Mouse (Mus musculus) lung, postnatal 0 days (tissue): Measurements from ENCODE around the gene Mtmr14. TPM values are rescaled to one million over a fixed set of nuclear protein-coding genes. Genes with fewer than 3 reads are reported as not detected.
A peak's percentile ranks its signal among the peaks of the same experiment; 100 is the strongest.

Experiments
- ATAC-seq: fragments of 200-750 bp; cut with Nextera tagmentation; 2 replicates; pipeline ENCODE4 v1.8.0; 2017; ENCODE audit warnings: moderate library complexity
- DNase-seq: peaks from one replicate; pipeline ENCODE4 v3.0.0-alpha.2; 2016; ENCODE audit warnings: low spot score
- H3K27ac ChIP-seq: fragments of 300-500 bp; sonication (generic); 2 replicates; pipeline ENCODE4 v1.5.1; 2014; ENCODE audit warnings: antibody characterized with exemption, mild to moderate bottlenecking, low read length, mixed read lengths
- H3K27me3 ChIP-seq: fragments of 300-500 bp; sonication (generic); replicated peaks from 2 replicates; pipeline ENCODE4 v1.6.1; 2014; ENCODE audit warnings: low read length, mixed read lengths; ENCODE audit not compliant: insufficient read depth
- H3K36me3 ChIP-seq: fragments of 300-500 bp; sonication (generic); 2 replicates; pipeline ENCODE4 v1.6.1; 2014; ENCODE audit warnings: low read length, mixed read lengths; ENCODE audit not compliant: insufficient read depth
- H3K4me1 ChIP-seq: fragments of 300-500 bp; sonication (generic); 2 replicates; pipeline ENCODE4 v1.6.1; 2014; ENCODE audit warnings: antibody characterized with exemption, low read depth, low read length, mixed read lengths; ENCODE audit not compliant: insufficient read depth
- H3K4me2 ChIP-seq: fragments of 300-500 bp; sonication (generic); replicated peaks from 2 replicates; pipeline ENCODE4 v1.6.1; 2014; ENCODE audit warnings: low read depth, mild to moderate bottlenecking, low read length, moderate library complexity, mixed read lengths
- H3K4me3 ChIP-seq: fragments of 300-500 bp; sonication (generic); 2 replicates; pipeline ENCODE4 v1.5.1; 2014; ENCODE audit warnings: low read depth, low read length
- H3K9ac ChIP-seq: fragments of 300-500 bp; sonication (generic); replicated peaks from 2 replicates; pipeline ENCODE4 v1.6.1; 2014; ENCODE audit warnings: low read depth, mild to moderate bottlenecking
- H3K9me3 ChIP-seq: fragments of 300-500 bp; sonication (generic); 2 replicates; pipeline ENCODE4 v1.6.1; 2016; ENCODE audit warnings: low read length, mixed read lengths
- CTCF ChIP-seq: IDR thresholded peaks from 2 replicates; pipeline ENCODE4 v1.5.1; 2016; ENCODE audit warnings: antibody characterized with exemption, mild to moderate bottlenecking
- EP300 ChIP-seq: IDR thresholded peaks from 2 replicates; pipeline ENCODE4 v1.6.1; 2016; ENCODE audit warnings: antibody characterized with exemption, mild to moderate bottlenecking, control low read depth
- WGBS: fragments of 180-500 bp; shearing (Covaris S2); extraction: QIAGEN DNeasy Blood & Tissue Kit; methylation state at CpG from one replicate; pipeline ENCODE4 v1.1.7; 2014; 5-methylcytosine and 5-hydroxymethylcytosine counted together
- polyA plus RNA-seq: library from polyadenylated mRNA; unstranded; fragments of >200 nt; fragmentation: Nextera tagmentation; extraction: Ambion mirVana; gene quantifications from 2 replicates; pipeline ENCODE4 v1.2.1, GENCODE M21; 2015

The Mtmr14 gene
- 27.4 and 33.6 TPM in 2 replicates for polyA plus RNA-seq

DNA sequence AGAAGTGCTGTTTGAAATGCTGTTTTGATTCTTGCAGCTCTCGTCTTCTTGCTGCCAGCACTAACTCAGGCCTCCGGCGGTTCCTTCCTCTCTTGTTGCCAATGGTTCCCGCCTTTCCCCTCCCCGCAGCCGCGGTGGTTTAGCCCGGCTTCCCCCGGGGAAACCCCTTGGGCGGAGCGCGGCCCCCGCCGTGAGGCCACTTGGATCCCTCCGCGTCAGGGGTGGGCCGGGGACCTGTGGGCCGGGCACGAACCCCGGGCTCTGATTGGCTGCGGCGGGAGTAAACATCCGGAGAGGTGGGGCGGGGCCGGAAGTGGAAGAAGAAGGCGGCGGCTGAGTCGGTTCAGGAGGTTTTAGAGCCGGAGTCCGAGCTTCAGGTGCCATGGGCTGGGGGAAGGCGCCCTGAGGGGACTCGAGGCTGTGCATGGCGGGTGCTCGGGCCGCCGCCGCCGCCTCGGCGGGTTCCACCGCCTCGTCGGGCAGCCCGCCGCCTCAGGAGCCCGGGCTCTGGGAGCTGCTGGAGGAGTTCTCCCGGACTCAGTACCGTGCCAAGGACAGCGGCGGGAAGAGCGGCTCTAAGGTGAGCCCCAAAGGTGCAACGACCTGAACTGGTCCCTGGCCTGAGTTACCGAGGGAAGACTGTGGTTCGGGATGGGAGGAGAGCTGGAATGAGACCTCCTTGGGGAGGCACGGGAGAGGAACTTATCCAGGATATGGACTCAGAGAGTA is at the start of gene Mtmr14:
Gene Mtmr14, plus strand, starts transcription at position 302 of the 729 bp plus-strand sequence.
- DNase-seq (peak; percentile 99), ATAC-seq (peak; percentile 100)
- peak within 1 kb of the TSS; percentile 89 for H3K9ac ChIP-seq
- H3K4me3 ChIP-seq = peak within 1 kb of the TSS; percentile 99
- H3K4me2 ChIP-seq = peak within 1 kb of the TSS; percentile 90
- H3K4me1 ChIP-seq = peaks cover 5% of the 10 kb centered on the region
- WGBS = under 1% methylated on average over 49 of the region's 55 CpGs
- H3K36me3 ChIP-seq = 0 out of 2 replicates have a peak, but pooled peaks cover 8% of the 10 kb centered on the region
- no peak for TF ChIP-seq CTCF
- peak; percentile 78 for TF ChIP-seq EP300
- peak within 1 kb of the TSS; percentile 86 for H3K27ac ChIP-seq
- no peaks in the 10 kb centered on the region for H3K27me3 ChIP-seq
- H3K9me3 ChIP-seq = no peaks in the 10 kb centered on the region

DNA sequence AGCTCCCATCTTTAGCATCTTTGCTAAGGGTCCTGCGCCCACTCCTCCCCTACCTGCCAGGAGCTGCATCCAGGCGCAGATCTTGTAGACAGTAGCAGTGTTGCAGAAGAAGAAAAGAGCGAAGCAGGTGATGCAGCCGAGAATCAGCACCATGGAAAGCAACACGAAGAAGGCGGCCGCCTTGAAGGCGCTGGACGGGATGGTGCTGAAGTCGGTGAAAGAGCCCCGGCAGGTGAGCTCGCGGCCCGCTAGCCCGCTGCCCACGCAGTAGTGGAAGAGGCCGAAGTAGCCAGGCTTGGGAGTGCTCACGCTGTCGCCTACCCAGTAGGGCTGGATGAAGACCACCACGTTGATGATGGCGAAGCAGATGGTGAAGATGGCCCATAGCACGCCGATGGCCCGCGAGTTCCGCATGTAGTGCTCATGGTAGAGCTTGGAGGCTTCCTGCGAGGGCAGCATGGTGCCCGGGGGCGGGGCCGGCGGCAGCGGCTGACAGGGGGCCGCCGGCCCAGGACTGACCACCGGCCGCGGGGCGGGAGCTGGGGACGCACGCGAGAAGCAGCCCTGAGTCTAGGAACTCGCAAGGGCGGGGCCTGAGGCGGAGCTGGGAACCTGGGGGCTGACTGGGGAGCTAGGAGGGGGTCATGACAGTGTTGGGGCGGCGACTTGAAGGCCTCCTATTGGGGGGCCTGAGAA is 43.7 kb upstream of the Mtmr14 start:
- TF ChIP-seq CTCF (no peak), EP300 (no peak)
- no peak overlapping the region for H3K9ac ChIP-seq
- 0 out of 2 replicates have a peak overlapping the region, but pooled peaks have one; percentile 1 for H3K4me2 ChIP-seq
- no peaks in the 10 kb centered on the region for H3K4me1 ChIP-seq
- ATAC-seq = peak; percentile 54
- WGBS = 3% methylated on average over 41 of the region's 46 CpGs
- DNase-seq = peak; percentile 61
- H3K27me3 ChIP-seq = peaks cover 23% of the 10 kb centered on the region
- no peak overlapping the region for H3K4me3 ChIP-seq
- no peaks in the 10 kb centered on the region for H3K36me3 ChIP-seq
- no peak overlapping the region for H3K27ac ChIP-seq
- H3K9me3 ChIP-seq = no peaks in the 10 kb centered on the region

DNA sequence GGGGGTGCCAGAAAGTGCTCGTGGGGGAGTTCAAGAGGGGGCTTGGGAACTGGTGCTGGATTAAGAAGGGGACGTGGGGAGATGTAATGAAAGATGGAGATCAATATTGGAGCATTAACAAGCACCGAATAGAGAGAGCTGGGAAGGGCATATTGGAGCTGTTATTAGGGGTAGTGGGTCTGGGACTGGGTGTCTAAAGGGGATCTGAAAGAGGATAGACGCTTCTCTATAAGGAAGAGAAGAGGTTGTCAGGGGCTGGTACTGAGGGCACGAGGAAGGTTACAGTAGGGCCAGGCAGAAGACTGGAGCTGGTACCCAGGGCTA is 43.2 kb upstream of the Mtmr14 start:
- WGBS = 12% methylated on average over 5 of the region's 5 CpGs
- H3K27me3 ChIP-seq = peaks cover 23% of the 10 kb centered on the region
- peak overlapping the region; percentile 34; the same call in 1 of the 2 replicates for H3K4me3 ChIP-seq

DNA sequence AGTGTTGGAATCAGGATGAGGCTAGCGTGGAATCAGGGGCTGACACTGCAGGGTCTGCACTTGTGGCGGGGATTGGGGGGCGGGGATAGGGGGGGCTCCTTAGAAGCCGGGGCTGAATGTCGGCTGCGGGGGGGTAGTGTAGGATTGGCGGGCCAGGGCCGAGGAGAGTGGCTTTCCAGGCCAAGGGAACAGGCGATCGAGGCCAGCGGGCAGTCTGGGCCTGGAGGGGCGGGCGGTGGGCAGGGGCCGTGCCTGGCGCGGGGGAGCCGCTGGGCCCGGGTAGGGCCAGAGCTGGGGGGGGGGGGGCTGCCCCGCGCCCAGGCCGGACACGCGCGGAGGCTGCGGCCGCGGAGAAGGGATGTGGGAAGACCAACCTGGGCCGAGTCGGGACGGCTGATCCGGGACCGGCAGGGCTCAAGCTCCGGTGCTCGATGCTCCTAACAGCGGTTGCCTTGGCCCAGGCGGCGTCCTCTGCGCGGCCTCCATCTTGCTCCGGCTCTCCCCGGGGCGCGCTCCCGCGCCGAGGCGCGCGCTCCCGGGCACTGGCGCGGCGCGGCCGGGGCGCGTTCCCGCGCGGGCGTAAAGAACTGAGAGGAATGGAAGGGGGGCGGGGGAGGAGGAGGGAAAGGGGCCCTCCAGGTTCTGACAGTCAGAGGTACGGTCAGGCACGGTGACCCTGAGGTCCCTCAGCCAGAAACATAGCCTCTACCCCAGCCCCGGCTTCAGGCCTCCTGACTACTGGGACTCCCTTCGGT is 42.6 kb upstream of the Mtmr14 start, which contains the start of gene Lhfpl4:
Gene Lhfpl4, minus strand, starts transcription at position 544 of the 755 bp plus-strand sequence.
- WGBS = 3% methylated on average over 23 of the region's 66 CpGs
- no peaks in the 10 kb centered on the region for H3K36me3 ChIP-seq
- no peak for ATAC-seq

More for the DNA sequence above, 43.2 kb upstream of the Mtmr14 start:
- H3K9ac ChIP-seq = no peak overlapping the region
- no peak overlapping the region for H3K27ac ChIP-seq
- DNase-seq = no peak
- TF ChIP-seq CTCF (no peak), EP300 (no peak)
- no peaks in the 10 kb centered on the region for H3K4me1 ChIP-seq
- peak overlapping the region; percentile 59; the same call in 1 of the 2 replicates for H3K4me2 ChIP-seq
- H3K36me3 ChIP-seq = no peaks in the 10 kb centered on the region
- H3K9me3 ChIP-seq = no peaks in the 10 kb centered on the region
- no peak for ATAC-seq

DNA sequence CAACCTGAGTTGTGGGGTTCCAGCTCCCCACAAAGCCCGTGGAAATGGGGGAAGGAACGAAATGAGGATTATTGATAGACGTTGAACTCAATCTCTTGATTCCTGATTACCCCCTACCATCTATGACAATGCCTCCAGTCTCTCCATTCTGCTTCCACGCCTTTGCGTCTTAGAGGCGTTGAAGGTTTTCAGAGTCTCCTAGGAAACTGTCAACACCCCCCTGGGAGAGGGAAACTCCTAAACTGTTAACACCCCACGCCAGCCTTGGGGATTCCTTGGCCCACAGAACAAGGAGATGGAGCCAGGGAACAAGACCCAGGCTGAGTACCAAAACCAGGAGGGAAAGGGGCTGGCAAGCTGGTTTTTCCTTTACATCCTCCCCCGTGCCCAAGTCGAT is 42.0 kb upstream of the Mtmr14 start:
- Histone ChIP-seq H3K27ac (no peak overlapping the region), H3K9me3 (no peaks in the 10 kb centered on the region), H3K9ac (no peak overlapping the region), H3K4me2 (peak overlapping the region; percentile 59; the same call in 1 of the 2 replicates), H3K4me3 (0 out of 2 replicates have a peak overlapping the region, but pooled peaks have one; percentile 34), H3K4me1 (no peaks in the 10 kb centered on the region), H3K27me3 (peaks cover 23% of the 10 kb centered on the region), H3K36me3 (no peaks in the 10 kb centered on the region)
- no peak for ATAC-seq
- TF ChIP-seq EP300 (no peak), CTCF (no peak)
- DNase-seq = no peak
- WGBS = 15% methylated on average over 9 of the region's 9 CpGs

More for the DNA sequence above, 42.6 kb upstream of the Mtmr14 start, which contains the start of gene Lhfpl4:
- TF ChIP-seq CTCF = no peak
- no peak for TF ChIP-seq EP300
- no peak for DNase-seq
- Histone ChIP-seq H3K9me3 (no peaks in the 10 kb centered on the region), H3K4me3 (peak within 1 kb of the TSS; percentile 34), H3K4me1 (no peaks in the 10 kb centered on the region), H3K27me3 (peaks cover 23% of the 10 kb centered on the region), H3K9ac (no peak within 1 kb of the TSS), H3K4me2 (peak within 1 kb of the TSS; percentile 59), H3K27ac (no peak within 1 kb of the TSS)
